Mouse (Mus musculus): ENCODE data around the gene Il18r1.

- TF ChIP-seq CTCF (IDR thresholded peaks at IDR 0.05; ENCODE audit: borderline replicate concordance, control insufficient read depth, extremely low read depth, insufficient read depth, low read length, poor library complexity): no peak
- no peak for TF ChIP-seq POLR2A (IDR thresholded peaks at IDR 0.05; ENCODE audit: control insufficient read depth, extremely low read depth, insufficient read depth, low read length, poor library complexity)
Observed at GRCm38 (mm10) chr1:40427901-40428300, 37.5 kb upstream of the Il18r1 start.

Data from thymus, adult 2 months (tissue).